Mouse (Mus musculus) limb, embryonic 11.5 days (tissue): ENCODE measurements around the gene Gabpa. TPM values are rescaled to one million over a fixed set of nuclear protein-coding genes. Genes with fewer than 3 reads are reported as not detected.

Experiments used
- ATAC-seq: fragments of 200-750 bp; cut with Nextera tagmentation; 2 replicates; pipeline ENCODE4 v1.8.0; 2017; ENCODE audit warnings: low read depth; ENCODE audit not compliant: insufficient number of reproducible peaks, low FRiP score, low TSS enrichment
- DNase-seq: peaks from one replicate; pipeline ENCODE4 v3.0.0-alpha.2; 2015; ENCODE audit warnings: low spot score
- H3K27ac ChIP-seq: fragments of 300-500 bp; sonication (generic); replicated peaks from 2 replicates; pipeline ENCODE4 v1.5.1; 2014; ENCODE audit warnings: low read depth, mild to moderate bottlenecking, low read length
- H3K27me3 ChIP-seq: fragments of 300-500 bp; sonication (generic); 2 replicates; pipeline ENCODE4 v1.6.1; 2014; ENCODE audit warnings: mild to moderate bottlenecking, low read length, mixed read lengths; ENCODE audit not compliant: control insufficient read depth, insufficient read depth
- H3K36me3 ChIP-seq: fragments of 300-500 bp; sonication (generic); 2 replicates; pipeline ENCODE4 v1.6.1; 2014; ENCODE audit warnings: mild to moderate bottlenecking, low read length, moderate library complexity, mixed read lengths; ENCODE audit not compliant: control insufficient read depth, insufficient read depth
- H3K4me1 ChIP-seq: fragments of 300-500 bp; sonication (generic); 2 replicates; pipeline ENCODE4 v1.6.1; 2014; ENCODE audit warnings: low read length, mixed read lengths; ENCODE audit not compliant: control insufficient read depth, insufficient read depth
- H3K4me2 ChIP-seq: fragments of 300-500 bp; sonication (generic); 2 replicates; pipeline ENCODE4 v1.6.1; 2014; ENCODE audit warnings: low read depth, mild to moderate bottlenecking, moderate library complexity; ENCODE audit not compliant: severe bottlenecking
- H3K4me3 ChIP-seq: fragments of 300-500 bp; sonication (generic); 2 replicates; pipeline ENCODE4 v1.5.1; 2014; ENCODE audit warnings: low read depth, low read length
- H3K9ac ChIP-seq: fragments of 300-500 bp; sonication (generic); 2 replicates; pipeline ENCODE4 v1.6.1; 2014; ENCODE audit warnings: mild to moderate bottlenecking, low read length
- H3K9me3 ChIP-seq: fragments of 300-500 bp; sonication (generic); 2 replicates; pipeline ENCODE4 v1.6.1; 2016; ENCODE audit warnings: low read length; ENCODE audit not compliant: control insufficient read depth
- WGBS: fragments of 180-500 bp; shearing (Covaris S2); extraction: QIAGEN DNeasy Blood & Tissue Kit; methylation state at CpG from one replicate; pipeline ENCODE4 v1.1.7; 2014; 5-methylcytosine and 5-hydroxymethylcytosine counted together
- polyA plus RNA-seq: library from polyadenylated mRNA; unstranded; fragments of >200 nt; fragmentation: Nextera tagmentation; extraction: Ambion mirVana; gene quantifications from 2 replicates; pipeline ENCODE4 v1.2.1, GENCODE M21; 2014

The Gabpa gene
- polyA plus RNA-seq, 1 experiment from 2014 or later: 41.5 TPM

DNA sequence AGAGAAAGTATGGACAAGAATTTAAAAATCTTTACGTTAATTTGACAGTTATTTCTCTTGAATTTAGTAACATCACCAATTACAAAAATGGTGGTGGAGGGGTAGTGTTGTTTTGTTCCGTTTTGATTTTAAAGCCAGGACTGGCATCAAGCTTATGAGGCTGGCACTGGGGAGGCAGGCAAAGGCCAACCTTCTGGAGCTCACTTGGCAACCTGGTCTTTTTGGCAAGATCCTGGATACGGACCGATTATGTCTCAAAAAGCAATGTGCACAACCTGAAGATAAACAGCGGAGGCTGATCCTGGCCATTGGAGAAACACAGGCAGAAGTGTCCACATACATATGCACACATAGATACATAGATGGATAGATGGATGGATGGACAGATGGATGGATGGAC, 2.0 kb upstream of the Gabpa start:
- no peaks in the 10 kb centered on the region for H3K9me3 ChIP-seq
- no peak overlapping the region for H3K27ac ChIP-seq
- H3K36me3 ChIP-seq: peaks cover 10% of the 10 kb centered on the region; the same call in 1 of the 2 replicates
- H3K9ac ChIP-seq: no peak overlapping the region
- no peaks in the 10 kb centered on the region for H3K27me3 ChIP-seq
- DNase-seq: no peak
- WGBS: 93% methylated on average over 5 of the region's 5 CpGs
- ATAC-seq: no peak
- H3K4me2 ChIP-seq: no peak overlapping the region
- no peak overlapping the region for H3K4me3 ChIP-seq
- 0 out of 2 replicates have a peak, but pooled peaks cover 3% of the 10 kb centered on the region for H3K4me1 ChIP-seq

DNA sequence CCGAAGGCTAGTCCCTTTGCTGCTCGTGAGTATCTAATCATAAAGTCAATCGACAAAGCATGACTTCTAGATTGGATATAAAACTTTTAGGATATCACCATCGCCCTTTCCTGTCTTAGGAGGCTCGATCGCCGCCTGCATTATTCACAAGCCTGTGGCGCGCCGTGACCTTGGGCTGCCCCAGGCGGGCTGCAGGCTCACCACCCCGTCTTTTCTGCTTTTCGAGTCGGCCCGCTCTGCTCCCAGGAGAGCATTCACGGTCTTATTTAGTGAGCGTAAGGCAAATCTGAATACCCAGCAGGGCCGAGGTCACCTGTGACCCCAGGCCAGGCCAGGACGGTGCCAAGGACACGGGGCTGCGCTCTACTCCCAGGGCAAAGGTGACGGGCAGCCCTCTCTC, 381 bp upstream of the Gabpa start:
- no peaks in the 10 kb centered on the region for H3K9me3 ChIP-seq
- H3K27me3 ChIP-seq: no peaks in the 10 kb centered on the region
- peak overlapping the region; percentile 63 for H3K4me2 ChIP-seq
- DNase-seq (no peak), ATAC-seq (no peak)
- H3K9ac ChIP-seq: peak overlapping the region; percentile 99
- peak overlapping the region; percentile 95 for H3K27ac ChIP-seq
- WGBS: 2% methylated on average over 22 of the region's 22 CpGs
- peaks cover 5% of the 10 kb centered on the region; the same call in 1 of the 2 replicates for H3K36me3 ChIP-seq
- H3K4me3 ChIP-seq: peak overlapping the region; percentile 93
- H3K4me1 ChIP-seq: 0 out of 2 replicates have a peak, but pooled peaks cover 3% of the 10 kb centered on the region

- Histone ChIP-seq H3K36me3 (peaks cover 10% of the 10 kb centered on the region), H3K4me3 (peak within 1 kb of the TSS; percentile 93), H3K9me3 (no peaks in the 10 kb centered on the region), H3K27me3 (no peaks in the 10 kb centered on the region), H3K27ac (peak within 1 kb of the TSS; percentile 95), H3K9ac (peak within 1 kb of the TSS; percentile 99), H3K4me1 (0 out of 2 replicates have a peak, but pooled peaks cover 3% of the 10 kb centered on the region), H3K4me2 (peak within 1 kb of the TSS; percentile 73)
- WGBS: under 1% methylated on average over 44 of the region's 57 CpGs
- ATAC-seq (peak; percentile 67), DNase-seq (peak; percentile 85)
These were observed 707 bp downstream of the Gabpa start, which contains the start of gene Atp5j for GRCm38 (mm10) chr16:84835441-84835822. Atp5j (minus strand) TSS chr16:84835625.

DNA sequence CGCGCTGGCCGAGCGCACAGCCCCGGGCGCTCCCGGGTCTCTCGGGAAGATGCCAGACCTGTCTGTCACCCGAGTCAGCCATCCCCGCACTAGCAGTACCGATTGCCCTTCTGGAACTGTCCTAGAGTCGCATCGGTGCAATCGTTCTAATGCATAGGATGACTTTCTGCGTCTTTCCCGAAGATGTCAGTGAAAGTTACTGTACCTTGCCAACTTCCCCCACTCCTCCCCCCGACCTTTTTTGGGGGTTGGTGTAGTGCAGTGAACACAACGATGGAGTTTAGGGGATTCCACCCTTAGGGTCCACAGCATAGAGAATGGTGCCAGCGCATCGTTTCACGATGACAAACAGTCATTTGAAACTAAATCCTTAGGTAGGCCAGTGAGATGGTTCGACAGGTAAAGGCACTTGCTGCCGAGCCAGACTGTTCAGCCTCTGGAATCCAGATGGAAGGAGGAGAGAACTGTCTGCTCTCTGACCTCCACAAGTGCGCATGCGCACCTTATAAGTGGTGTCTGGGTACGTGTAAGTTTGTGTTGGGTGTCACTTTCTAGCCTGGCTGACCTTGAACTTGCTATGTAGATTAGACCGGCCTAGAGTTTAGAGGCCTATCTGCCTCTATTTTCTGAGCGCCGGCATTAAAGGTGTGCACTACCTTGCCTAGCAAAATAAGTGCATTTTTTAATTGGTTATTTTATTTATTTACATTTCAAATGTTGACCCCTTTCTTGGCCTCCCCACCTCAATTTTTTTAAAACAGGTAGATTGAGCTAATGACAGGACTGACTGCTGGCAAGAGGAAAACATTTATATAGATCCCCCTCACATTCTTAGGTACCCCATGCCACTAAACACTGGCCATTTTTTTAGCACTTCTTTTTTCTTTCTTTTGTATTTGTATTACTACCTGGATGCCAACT, 1.4 kb downstream of the Gabpa start:
- H3K4me2 ChIP-seq: peak overlapping the region; percentile 73
- peak; percentile 26 for ATAC-seq
- peak; percentile 55 for DNase-seq
- 9% methylated on average over 29 of the region's 29 CpGs for WGBS
- H3K4me1 ChIP-seq: 0 out of 2 replicates have a peak, but pooled peaks cover 3% of the 10 kb centered on the region
- H3K9me3 ChIP-seq: no peaks in the 10 kb centered on the region
- no peaks in the 10 kb centered on the region for H3K27me3 ChIP-seq
- peaks cover 10% of the 10 kb centered on the region for H3K36me3 ChIP-seq
- peak overlapping the region; percentile 99 for H3K9ac ChIP-seq
- H3K27ac ChIP-seq: peak overlapping the region; percentile 95
- H3K4me3 ChIP-seq: peak overlapping the region; percentile 93

DNA sequence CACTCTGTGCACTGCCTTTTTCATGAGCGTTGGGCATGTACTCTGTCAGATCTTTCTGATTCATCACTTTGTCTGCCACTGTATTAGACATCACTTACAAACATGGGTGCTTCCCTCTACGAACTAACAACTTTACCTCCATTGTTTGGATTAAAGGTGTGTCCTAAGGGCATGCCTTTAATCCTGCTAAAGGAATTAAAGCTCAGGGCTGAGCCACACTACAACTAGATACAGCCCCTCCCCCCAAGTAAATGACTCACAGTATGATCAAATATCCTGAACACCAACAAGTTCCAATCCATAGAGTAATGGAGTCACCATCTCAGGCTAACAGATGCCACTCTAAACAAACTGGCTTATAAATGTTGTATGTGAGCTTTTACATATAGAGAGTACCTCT, 3.9 kb downstream of the Gabpa start:
- Histone ChIP-seq H3K27ac (no peak overlapping the region), H3K4me3 (no peak overlapping the region), H3K4me2 (no peak overlapping the region), H3K9me3 (no peaks in the 10 kb centered on the region), H3K36me3 (peaks cover 5% of the 10 kb centered on the region; the same call in 1 of the 2 replicates), H3K27me3 (no peaks in the 10 kb centered on the region), H3K9ac (no peak overlapping the region), H3K4me1 (0 out of 2 replicates have a peak, but pooled peaks cover 3% of the 10 kb centered on the region)
- DNase-seq: no peak
- ATAC-seq: no peak
- WGBS: 88% methylated on average over 2 of the region's 2 CpGs

DNA sequence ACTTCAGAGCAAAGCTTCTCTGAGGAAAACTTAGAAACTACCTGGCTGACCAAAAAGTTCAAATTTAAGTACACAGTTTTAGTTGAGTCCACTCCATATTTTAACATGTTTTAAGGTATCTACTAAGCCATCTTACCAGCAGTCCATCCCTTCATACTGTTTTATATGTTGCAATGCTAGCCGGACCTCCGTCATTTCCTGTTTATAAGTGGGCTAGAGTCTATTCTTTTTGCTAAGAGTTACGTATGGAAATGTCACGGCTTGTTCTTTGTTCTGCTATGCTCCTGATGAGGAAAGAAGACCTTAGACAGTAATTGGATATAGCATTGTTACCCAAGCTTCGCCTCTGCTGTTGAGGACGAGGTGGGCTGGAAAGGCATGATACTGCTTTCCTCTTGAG, 18.8 kb downstream of the Gabpa start:
- no peak overlapping the region for H3K4me3 ChIP-seq
- no peak overlapping the region for H3K4me2 ChIP-seq
- no peak overlapping the region for H3K9ac ChIP-seq
- DNase-seq (no peak), ATAC-seq (no peak)
- no peaks in the 10 kb centered on the region for H3K9me3 ChIP-seq
- peaks cover 13% of the 10 kb centered on the region for H3K36me3 ChIP-seq
- no peaks in the 10 kb centered on the region for H3K4me1 ChIP-seq
- H3K27me3 ChIP-seq: no peaks in the 10 kb centered on the region
- no peak overlapping the region for H3K27ac ChIP-seq
- WGBS: 96% methylated on average over 6 of the region's 6 CpGs

DNA sequence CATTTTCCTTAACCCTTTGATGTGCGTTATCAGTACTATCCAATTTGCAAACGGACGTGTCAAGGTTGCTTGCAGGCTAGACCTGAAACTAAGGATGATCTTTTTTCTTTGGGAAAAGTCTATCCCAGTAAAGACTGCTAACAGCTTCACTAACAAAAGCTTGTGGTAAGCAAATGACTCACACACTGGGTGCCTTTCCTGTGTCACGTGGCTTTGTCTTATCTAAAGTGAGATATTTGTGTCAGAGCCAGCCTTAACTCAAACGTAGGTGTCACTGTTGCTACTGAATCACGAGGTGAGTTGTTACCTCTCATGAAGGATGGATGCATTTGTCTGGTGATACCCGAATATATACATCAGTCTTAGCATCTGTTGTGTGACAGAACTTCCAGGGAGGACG, 29.9 kb downstream of the Gabpa start:
- whole genome bisulfite sequencing: 90% methylated on average over 8 of the region's 8 CpGs
- H3K4me3 ChIP-seq: no peak overlapping the region
- ATAC-seq (no peak), DNase-seq (no peak)
- no peaks in the 10 kb centered on the region for H3K27me3 ChIP-seq
- H3K27ac ChIP-seq: no peak overlapping the region
- no peaks in the 10 kb centered on the region for H3K4me1 ChIP-seq
- H3K9ac ChIP-seq: no peak overlapping the region
- H3K4me2 ChIP-seq: no peak overlapping the region
- H3K9me3 ChIP-seq: no peaks in the 10 kb centered on the region
- peaks cover 3% of the 10 kb centered on the region for H3K36me3 ChIP-seq

DNA sequence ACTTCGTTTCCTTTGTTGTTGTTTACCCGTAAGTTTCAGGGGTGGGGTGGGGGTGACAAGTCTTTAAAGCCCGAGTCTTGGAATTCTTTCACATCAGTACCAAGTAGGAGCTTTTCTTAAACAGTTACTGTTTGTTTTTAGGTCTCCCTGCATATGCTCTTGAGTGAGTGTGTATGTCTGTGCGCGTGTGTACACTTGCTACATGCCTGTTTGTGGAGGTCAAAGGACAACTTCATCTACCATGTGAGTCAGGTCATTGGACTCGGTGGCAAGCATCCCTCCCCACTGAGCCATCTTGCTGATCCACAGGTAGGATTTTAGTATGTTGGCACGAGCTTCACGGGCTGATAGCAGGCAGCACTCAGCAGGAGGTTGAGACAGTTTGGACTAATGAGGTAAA, 39.1 kb downstream of the Gabpa start:
- H3K27ac ChIP-seq: no peak overlapping the region
- H3K4me1 ChIP-seq: no peaks in the 10 kb centered on the region
- no peaks in the 10 kb centered on the region for H3K27me3 ChIP-seq
- no peaks in the 10 kb centered on the region for H3K9me3 ChIP-seq
- H3K36me3 ChIP-seq: no peaks in the 10 kb centered on the region
- H3K4me3 ChIP-seq: no peak overlapping the region
- DNase-seq (no peak), ATAC-seq (no peak)
- 77% methylated on average over 8 of the region's 8 CpGs for WGBS
- H3K4me2 ChIP-seq: no peak overlapping the region
- no peak overlapping the region for H3K9ac ChIP-seq
